In the genomic region with DNA sequence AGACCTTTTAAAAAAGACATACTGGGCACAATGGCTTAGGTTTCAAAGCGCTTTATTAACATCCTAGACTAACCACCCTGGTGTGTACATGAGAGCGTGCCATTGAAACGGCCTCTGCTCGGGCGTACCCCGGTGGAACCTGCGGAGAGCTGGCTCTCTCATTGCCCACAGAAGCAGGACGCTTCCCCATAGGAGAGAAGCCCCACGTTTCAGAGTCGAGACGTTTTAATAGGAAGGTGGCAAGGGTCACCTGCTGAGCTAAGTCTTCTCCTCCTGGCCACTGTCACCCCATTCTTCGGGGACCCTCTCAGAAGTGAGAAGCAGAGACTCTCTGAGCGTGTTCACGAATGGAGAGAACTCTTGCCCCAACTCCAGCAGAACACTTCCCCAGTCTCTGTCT, we compare ENCODE assay signal across 8 mouse cellular contexts.
A peak's percentile ranks its signal among the peaks of the same experiment; 100 is the strongest.
DNase-seq lines count a peak whose midpoint lies in the region; ATAC-seq lines count a peak whose summit lies in the region.

No protein-coding gene starts in this region.

- H3K4me1 ChIP-seq in embryonic facial prominence, embryonic 14.5 days (ENCODE audit: control insufficient read depth, insufficient read depth, low read length) = peaks cover 36% of the 10 kb centered on the region
- peaks cover 27% of the 10 kb centered on the region for H3K4me1 ChIP-seq in intestine, embryonic 14.5 days (replicated peaks; ENCODE audit: control insufficient read depth, insufficient read depth, low read length)
- H3K4me1 ChIP-seq in megakaryocyte, embryonic 14.5 days = no peaks in the 10 kb centered on the region

- H3K27ac ChIP-seq in embryonic facial prominence, embryonic 14.5 days (replicated peaks; ENCODE audit: low read depth, low read length) = peak overlapping the region; percentile 78; the same call in 1 of the 2 replicates
- peak overlapping the region; percentile 79 for H3K27ac ChIP-seq in intestine, embryonic 14.5 days (ENCODE audit: low read depth)

- ATAC-seq in embryonic facial prominence, embryonic 14.5 days (ENCODE audit: low read depth) = no peak
- ATAC-seq in intestine, embryonic 14.5 days (replicated peaks; ENCODE audit: low FRiP score, low TSS enrichment, low read depth) = peak; percentile 37; the same call in 1 of the 2 replicates
- ATAC-seq in erythroid progenitor cell, adult 5-6 weeks (replicated peaks; ENCODE audit: low FRiP score, poor library complexity, severe bottlenecking) = no peak

- no peaks in the 10 kb centered on the region for H3K36me3 ChIP-seq in embryonic facial prominence, embryonic 14.5 days (ENCODE audit: control insufficient read depth, insufficient read depth, low read length)
- H3K36me3 ChIP-seq in intestine, embryonic 14.5 days (ENCODE audit: control insufficient read depth, insufficient read depth, low read length) = no peaks in the 10 kb centered on the region
- H3K36me3 ChIP-seq in megakaryocyte, embryonic 14.5 days (replicated peaks; ENCODE audit: low read length) = no peaks in the 10 kb centered on the region

- WGBS in embryonic facial prominence, embryonic 14.5 days = 4% methylated on average over 13 of the region's 14 CpGs
- 5% methylated on average over 14 of the region's 14 CpGs for WGBS in intestine, embryonic 14.5 days

- peak overlapping the region; percentile 49 for H3K4me2 ChIP-seq in embryonic facial prominence, embryonic 14.5 days (ENCODE audit: low read depth, low read length)
- peak overlapping the region; percentile 68 for H3K4me2 ChIP-seq in intestine, embryonic 14.5 days (ENCODE audit: low read length)

- peak; percentile 36 for DNase-seq in adrenal gland, postnatal 10 days
- no peak for DNase-seq in adrenal gland, adult 8-10 months
- no peak for DNase-seq in embryonic facial prominence, embryonic 14.5 days (ENCODE audit: low spot score)
- peak; percentile 64 for DNase-seq in intestine, embryonic 14.5 days (ENCODE audit: low spot score)
- no peak for DNase-seq in frontal cortex, postnatal 10 days (ENCODE audit: low spot score in 2 of 2)
- DNase-seq in urinary bladder, postnatal 14 days (ENCODE audit: low spot score) = no peak

- H3K9me3 ChIP-seq in embryonic facial prominence, embryonic 14.5 days (ENCODE audit: control insufficient read depth, low read length) = no peaks in the 10 kb centered on the region
- no peaks in the 10 kb centered on the region for H3K9me3 ChIP-seq in intestine, embryonic 14.5 days (ENCODE audit: control insufficient read depth, low read length)
- no peaks in the 10 kb centered on the region for H3K9me3 ChIP-seq in megakaryocyte, embryonic 14.5 days

- no peaks in the 10 kb centered on the region for H3K27me3 ChIP-seq in embryonic facial prominence, embryonic 14.5 days (replicated peaks; ENCODE audit: control insufficient read depth, insufficient read depth, low read length)
- H3K27me3 ChIP-seq in intestine, embryonic 14.5 days (replicated peaks; ENCODE audit: control insufficient read depth, insufficient read depth, low read length) = no peaks in the 10 kb centered on the region
- H3K27me3 ChIP-seq in megakaryocyte, embryonic 14.5 days (replicated peaks) = peaks cover 25% of the 10 kb centered on the region

- H3K9ac ChIP-seq in embryonic facial prominence, embryonic 14.5 days (ENCODE audit: low read depth, low read length) = no peak overlapping the region
- peak overlapping the region; percentile 30; the same call in 1 of the 2 replicates for H3K9ac ChIP-seq in intestine, embryonic 14.5 days (ENCODE audit: low read length)

- H3K4me3 ChIP-seq in embryonic facial prominence, embryonic 14.5 days (ENCODE audit: low read depth, low read length) = peak overlapping the region; percentile 23
- peak overlapping the region; percentile 38 for H3K4me3 ChIP-seq in intestine, embryonic 14.5 days (ENCODE audit: low read depth, low read length)
- H3K4me3 ChIP-seq in megakaryocyte, embryonic 14.5 days (replicated peaks) = peak overlapping the region; percentile 59

Comparison
In these comparisons a context has a peak if more than half of its experiments do, and no peak if none do; other contexts are left out.
1. DNase-seq: peak in adrenal gland, postnatal 10 days (single experiment) and intestine, embryonic 14.5 days (single experiment); none in adrenal gland, adult 8-10 months (single experiment), embryonic facial prominence, embryonic 14.5 days (single experiment), frontal cortex, postnatal 10 days (0 of 2) and urinary bladder, postnatal 14 days (single experiment).
2. Peak in every context shown above with its lines, with median percentiles within 50 percentile points of each other: H3K4me3 ChIP-seq.